Mouse (Mus musculus) heart, embryonic 15.5 days (tissue): ENCODE data around the gene Npb. TPM values are rescaled to one million over a fixed set of nuclear protein-coding genes. Genes with fewer than 3 reads are reported as not detected.

Experiments
- microRNA-seq: library from miRNA; unstranded; fragments of <30 nt; microRNA quantifications from one replicate; pipeline ENCODE4, GENCODE M21; 2016
- polyA plus RNA-seq: library from polyadenylated mRNA; unstranded; fragments of >200 nt; fragmentation: Nextera tagmentation; extraction: Ambion mirVana; gene quantifications from 2 replicates; pipeline ENCODE4 v1.2.1, GENCODE M21; 2015

The Npb gene
- polyA plus RNA-seq, 1 experiment from 2014 or later: 13.0 TPM

Small RNA genes within 50 kb of the gene (microRNA-seq; reads per million reads assigned to microRNA genes)
- gene Mir6936: not detected

Other genes with a start within 250 kb of the Npb start
- gene Fscn2, start 246.9 kb upstream of the Npb start, polyA plus RNA-seq: 0.42 and 0.66 TPM in 2 replicates
- gene Faap100, start 229.7 kb upstream of the Npb start, polyA plus RNA-seq: 27.0 and 38.0 TPM in 2 replicates
- 22.5 and 30.3 TPM in 2 replicates for gene Nploc4, start 170.8 kb upstream of the Npb start, polyA plus RNA-seq
- gene Tspan10, start 165.8 kb upstream of the Npb start, polyA plus RNA-seq: 0.09 TPM in 1 of 2 replicates, not detected in the other
- gene Pde6g, start 155.0 kb upstream of the Npb start, polyA plus RNA-seq: 0.14 and 0.29 TPM in 2 replicates
- 18.1 and 21.4 TPM in 2 replicates for gene Oxld1, start 150.4 kb upstream of the Npb start, polyA plus RNA-seq
- gene Ccdc137, start 150.4 kb upstream of the Npb start, polyA plus RNA-seq: 22.1 and 26.5 TPM in 2 replicates
- 26.7 and 37.5 TPM in 2 replicates for gene Arl16, start 140.9 kb upstream of the Npb start, polyA plus RNA-seq
- gene Mrpl12, start 123.9 kb upstream of the Npb start, polyA plus RNA-seq: 203 and 218 TPM in 2 replicates
- 32.1 and 45.0 TPM in 2 replicates for gene Slc25a10, start 116.6 kb upstream of the Npb start, polyA plus RNA-seq
- gene Gcgr, start 77.8 kb upstream of the Npb start, polyA plus RNA-seq: 2.7 and 2.8 TPM in 2 replicates
- 119 and 143 TPM in 2 replicates for gene Mcrip1, start 58.8 kb upstream of the Npb start, polyA plus RNA-seq
- gene Ppp1r27, start 57.3 kb upstream of the Npb start, polyA plus RNA-seq: 0.50 and 7.6 TPM in 2 replicates
- gene P4hb, start 35.2 kb upstream of the Npb start, polyA plus RNA-seq: 357 and 484 TPM in 2 replicates
- gene Arhgdia, start 26.9 kb upstream of the Npb start, polyA plus RNA-seq: 345 and 458 TPM in 2 replicates
- 238 and 262 TPM in 2 replicates for gene Alyref, start 10.1 kb upstream of the Npb start, polyA plus RNA-seq
- 175 and 182 TPM in 2 replicates for gene Anapc11, start 10.1 kb upstream of the Npb start, polyA plus RNA-seq
- gene Pcyt2, start 9.5 kb downstream of the Npb start, polyA plus RNA-seq: 80.3 and 111 TPM in 2 replicates
- 17.6 and 25.1 TPM in 2 replicates for gene Sirt7, start 16.8 kb downstream of the Npb start, polyA plus RNA-seq
- 17.8 and 21.2 TPM in 2 replicates for gene Mafg, start 25.1 kb downstream of the Npb start, polyA plus RNA-seq
- 17.1 and 23.5 TPM in 2 replicates for gene Pycr1, start 35.3 kb downstream of the Npb start, polyA plus RNA-seq
- gene Myadml2, start 39.7 kb downstream of the Npb start, polyA plus RNA-seq: 13.2 and 15.4 TPM in 2 replicates
- gene Notum, start 52.7 kb downstream of the Npb start, polyA plus RNA-seq: 1.5 and 2.7 TPM in 2 replicates
- 90.4 and 110 TPM in 2 replicates for gene Aspscr1, start 64.5 kb downstream of the Npb start, polyA plus RNA-seq
- 105 and 111 TPM in 2 replicates for gene Cenpx, start 105.3 kb downstream of the Npb start, polyA plus RNA-seq
- 27.5 and 36.8 TPM in 2 replicates for gene Lrrc45, start 105.4 kb downstream of the Npb start, polyA plus RNA-seq
- gene Rac3, start 113.0 kb downstream of the Npb start, polyA plus RNA-seq: 7.8 and 17.0 TPM in 2 replicates
- 7.0 and 16.7 TPM in 2 replicates for gene Dcxr, start 118.8 kb downstream of the Npb start, polyA plus RNA-seq
- 11.4 and 46.0 TPM in 2 replicates for gene Cbr2, start 123.6 kb downstream of the Npb start, polyA plus RNA-seq
- 2.1 and 2.8 TPM in 2 replicates for gene Hmga1b, start 154.3 kb downstream of the Npb start, polyA plus RNA-seq
- 21.1 and 30.8 TPM in 2 replicates for gene Rfng, start 175.7 kb downstream of the Npb start, polyA plus RNA-seq
- 113 and 134 TPM in 2 replicates for gene Gps1, start 175.8 kb downstream of the Npb start, polyA plus RNA-seq
- 36.9 and 50.0 TPM in 2 replicates for gene Dus1l, start 187.9 kb downstream of the Npb start, polyA plus RNA-seq
- 17.0 and 31.7 TPM in 2 replicates for gene Fasn, start 216.1 kb downstream of the Npb start, polyA plus RNA-seq